Mouse (Mus musculus): Measurements from ENCODE around the gene Dync1li2. TPM values are rescaled to one million over a fixed set of nuclear protein-coding genes. Genes with fewer than 3 reads are reported as not detected.

The Dync1li2 gene
- 25.4 and 28.5 TPM in 2 replicates for polyA plus RNA-seq (2011; ENCODE audit: insufficient read depth, insufficient read length, low replicate concordance, missing spikeins)

DNA sequence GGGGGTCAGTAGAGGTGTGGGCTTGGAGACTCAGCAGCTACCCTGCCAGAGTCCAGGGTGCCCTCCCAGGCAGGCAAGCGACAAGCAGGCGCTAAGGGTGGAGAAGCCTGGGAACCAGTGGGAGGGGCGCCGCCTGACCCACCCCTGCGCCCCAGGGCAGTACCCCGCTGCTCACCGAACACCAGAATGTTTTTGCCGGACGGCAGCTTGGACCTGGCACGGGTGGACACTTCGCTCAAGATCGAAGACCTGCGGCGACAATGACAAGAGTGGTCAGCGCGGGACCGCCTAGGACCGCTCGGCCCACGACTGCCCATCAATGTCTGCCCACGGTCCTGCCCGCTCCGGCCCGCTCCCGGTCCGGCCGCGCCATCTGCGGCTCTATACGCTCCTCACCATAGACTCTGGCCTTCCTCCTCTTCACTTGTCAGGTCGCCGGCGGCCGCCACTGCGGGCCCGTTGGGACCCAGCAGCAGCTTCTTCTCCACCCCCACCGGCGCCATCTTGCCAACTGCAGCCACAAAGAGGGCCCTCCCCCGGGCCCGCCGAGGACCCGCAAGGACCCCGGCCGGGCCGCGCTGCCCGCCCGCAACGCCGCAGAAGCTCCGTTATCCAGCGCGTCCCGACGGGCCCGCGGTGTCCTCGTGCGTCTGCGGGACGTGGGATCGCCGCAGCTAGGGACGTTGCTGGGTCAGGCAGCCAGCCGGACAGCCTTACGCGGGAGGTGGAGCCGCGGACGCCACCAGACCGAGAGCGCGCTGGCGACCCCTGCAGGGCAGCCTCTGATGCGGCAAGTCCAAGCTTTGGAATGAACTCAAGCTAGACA is at the start of gene Dync1li2:
Gene Dync1li2 (minus strand): TSS at position 749 of the 826 bp plus-strand sequence.
- peak within 1 kb of the TSS; percentile 96 for H3K27ac ChIP-seq (ENCODE audit: control insufficient read depth, insufficient read depth, low read depth, low read length, poor library complexity)
- peak within 1 kb of the TSS; percentile 98 for H3K4me3 ChIP-seq (replicated peaks; ENCODE audit: control insufficient read depth, low read depth, low read length)
- peaks cover 4% of the 10 kb centered on the region for H3K4me1 ChIP-seq (ENCODE audit: control insufficient read depth, insufficient read depth, low read length)
- TF ChIP-seq CTCF (IDR thresholded peaks at IDR 0.05; ENCODE audit: control insufficient read depth, insufficient read depth, low read length): peak; percentile 90
- peak; percentile 64; the same call in 1 of the 2 replicates for TF ChIP-seq POLR2A (IDR thresholded peaks at IDR 0.05; ENCODE audit: borderline replicate concordance, control insufficient read depth, low read depth, low read length)
- WGBS: under 1% methylated on average over 75 of the region's 75 CpGs

DNA sequence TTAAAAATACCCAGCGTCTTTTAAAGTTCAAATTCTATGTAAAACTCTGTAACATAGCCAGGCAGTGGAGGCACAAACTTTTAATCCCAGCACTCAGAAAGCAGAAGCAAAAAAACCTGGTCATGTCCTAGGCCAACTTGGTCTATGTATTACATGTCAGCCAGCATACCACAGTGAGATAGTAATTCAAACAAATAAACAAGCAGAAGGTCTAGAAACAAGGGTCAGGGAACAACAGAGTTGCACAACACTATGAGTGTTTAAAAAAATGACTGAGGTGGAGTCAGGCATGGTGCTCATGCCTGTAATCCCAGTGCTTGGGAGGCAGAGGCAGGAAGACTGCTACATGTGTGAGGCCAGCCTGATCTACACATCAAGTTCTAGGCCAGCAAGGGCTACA is 36.2 kb upstream of the Dync1li2 start:
- TF ChIP-seq POLR2A (IDR thresholded peaks at IDR 0.05; ENCODE audit: borderline replicate concordance, control insufficient read depth, low read depth, low read length) (no peak), CTCF (IDR thresholded peaks at IDR 0.05; ENCODE audit: control insufficient read depth, insufficient read depth, low read length) (no peak)
- 68% methylated on average over 1 of the region's 1 CpGs for WGBS
- no peaks in the 10 kb centered on the region for H3K4me1 ChIP-seq (ENCODE audit: control insufficient read depth, insufficient read depth, low read length)
- H3K4me3 ChIP-seq (replicated peaks; ENCODE audit: control insufficient read depth, low read depth, low read length): no peak overlapping the region
- no peak overlapping the region for H3K27ac ChIP-seq (ENCODE audit: control insufficient read depth, insufficient read depth, low read depth, low read length, poor library complexity)

GRCm38 (mm10) chr8:104472465-104472864 is 29.6 kb upstream of the Dync1li2 start:
- WGBS: 78% methylated on average over 3 of the region's 3 CpGs
- Histone ChIP-seq H3K27ac (ENCODE audit: control insufficient read depth, insufficient read depth, low read depth, low read length, poor library complexity) (no peak overlapping the region), H3K4me3 (replicated peaks; ENCODE audit: control insufficient read depth, low read depth, low read length) (no peak overlapping the region), H3K4me1 (ENCODE audit: control insufficient read depth, insufficient read depth, low read length) (no peaks in the 10 kb centered on the region)
- TF ChIP-seq CTCF (IDR thresholded peaks at IDR 0.05; ENCODE audit: control insufficient read depth, insufficient read depth, low read length): no peak
- no peak for TF ChIP-seq POLR2A (IDR thresholded peaks at IDR 0.05; ENCODE audit: borderline replicate concordance, control insufficient read depth, low read depth, low read length)

DNA sequence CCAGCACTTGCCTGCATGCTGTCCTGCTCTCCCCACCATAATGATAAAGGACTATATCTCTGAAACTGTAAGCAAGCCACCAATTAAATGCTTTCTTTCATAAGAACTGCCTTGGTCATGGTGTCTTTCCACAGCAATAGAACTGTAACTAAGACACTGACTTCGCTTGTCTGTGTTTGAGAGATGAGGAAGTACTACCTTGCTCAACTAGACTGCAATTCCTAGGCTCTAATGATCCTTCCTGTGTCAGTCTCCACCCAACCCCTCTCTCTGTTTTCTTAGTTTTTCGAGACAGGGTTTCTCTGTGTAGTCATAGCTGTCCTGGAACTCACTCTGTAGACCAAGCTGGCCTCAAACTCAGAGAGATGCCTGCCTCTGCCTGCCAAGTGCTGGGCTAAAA is 24.6 kb upstream of the Dync1li2 start:
- Histone ChIP-seq H3K27ac (ENCODE audit: control insufficient read depth, insufficient read depth, low read depth, low read length, poor library complexity) (no peak overlapping the region), H3K4me3 (replicated peaks; ENCODE audit: control insufficient read depth, low read depth, low read length) (no peak overlapping the region), H3K4me1 (ENCODE audit: control insufficient read depth, insufficient read depth, low read length) (no peaks in the 10 kb centered on the region)
- TF ChIP-seq CTCF (IDR thresholded peaks at IDR 0.05; ENCODE audit: control insufficient read depth, insufficient read depth, low read length) (no peak), POLR2A (IDR thresholded peaks at IDR 0.05; ENCODE audit: borderline replicate concordance, control insufficient read depth, low read depth, low read length) (no peak)
- 16% methylated on average over 2 of the region's 2 CpGs for WGBS

DNA sequence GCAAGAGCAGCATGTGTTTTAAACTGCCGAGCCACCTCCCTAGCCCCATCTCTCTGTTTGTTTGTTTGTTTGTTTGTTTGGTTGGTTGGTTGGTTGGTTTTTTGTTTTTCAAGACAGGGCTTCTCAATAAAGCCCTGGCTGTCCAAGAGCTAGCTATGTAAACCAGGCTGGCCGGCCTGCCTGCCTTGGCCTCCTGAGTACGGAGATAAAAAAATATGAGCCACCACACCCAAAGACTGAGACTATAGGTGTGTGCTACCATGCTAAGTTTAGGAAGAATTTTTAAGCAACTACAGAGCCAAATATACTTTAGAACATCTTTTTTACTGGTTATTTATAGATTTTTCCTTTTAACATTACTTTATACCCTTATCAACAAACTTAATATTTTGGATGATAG is 9.3 kb upstream of the Dync1li2 start:
- Histone ChIP-seq H3K27ac (ENCODE audit: control insufficient read depth, insufficient read depth, low read depth, low read length, poor library complexity) (no peak overlapping the region), H3K4me3 (replicated peaks; ENCODE audit: control insufficient read depth, low read depth, low read length) (no peak overlapping the region), H3K4me1 (ENCODE audit: control insufficient read depth, insufficient read depth, low read length) (no peaks in the 10 kb centered on the region)
- TF ChIP-seq CTCF (IDR thresholded peaks at IDR 0.05; ENCODE audit: control insufficient read depth, insufficient read depth, low read length) (no peak), POLR2A (IDR thresholded peaks at IDR 0.05; ENCODE audit: borderline replicate concordance, control insufficient read depth, low read depth, low read length) (no peak)
- WGBS: 82% methylated on average over 3 of the region's 3 CpGs

- Histone ChIP-seq H3K4me1 (ENCODE audit: control insufficient read depth, insufficient read depth, low read length) (no peaks in the 10 kb centered on the region), H3K27ac (ENCODE audit: control insufficient read depth, insufficient read depth, low read depth, low read length, poor library complexity) (no peak overlapping the region), H3K4me3 (replicated peaks; ENCODE audit: control insufficient read depth, low read depth, low read length) (no peak overlapping the region)
- TF ChIP-seq CTCF (IDR thresholded peaks at IDR 0.05; ENCODE audit: control insufficient read depth, insufficient read depth, low read length): no peak
- no peak for TF ChIP-seq POLR2A (IDR thresholded peaks at IDR 0.05; ENCODE audit: borderline replicate concordance, control insufficient read depth, low read depth, low read length)
- WGBS: 66% methylated on average over 3 of the region's 3 CpGs
These were observed 5.9 kb upstream of the Dync1li2 start for GRCm38 (mm10) chr8:104448796-104449195.

GRCm38 (mm10) chr8:104446016-104446415 is 3.2 kb upstream of the Dync1li2 start:
- Histone ChIP-seq H3K4me1 (ENCODE audit: control insufficient read depth, insufficient read depth, low read length) (peaks cover 4% of the 10 kb centered on the region), H3K4me3 (replicated peaks; ENCODE audit: control insufficient read depth, low read depth, low read length) (no peak overlapping the region), H3K27ac (ENCODE audit: control insufficient read depth, insufficient read depth, low read depth, low read length, poor library complexity) (no peak overlapping the region)
- WGBS: 80% methylated on average over 3 of the region's 3 CpGs
- TF ChIP-seq POLR2A (IDR thresholded peaks at IDR 0.05; ENCODE audit: borderline replicate concordance, control insufficient read depth, low read depth, low read length) (no peak), CTCF (IDR thresholded peaks at IDR 0.05; ENCODE audit: control insufficient read depth, insufficient read depth, low read length) (no peak)

DNA sequence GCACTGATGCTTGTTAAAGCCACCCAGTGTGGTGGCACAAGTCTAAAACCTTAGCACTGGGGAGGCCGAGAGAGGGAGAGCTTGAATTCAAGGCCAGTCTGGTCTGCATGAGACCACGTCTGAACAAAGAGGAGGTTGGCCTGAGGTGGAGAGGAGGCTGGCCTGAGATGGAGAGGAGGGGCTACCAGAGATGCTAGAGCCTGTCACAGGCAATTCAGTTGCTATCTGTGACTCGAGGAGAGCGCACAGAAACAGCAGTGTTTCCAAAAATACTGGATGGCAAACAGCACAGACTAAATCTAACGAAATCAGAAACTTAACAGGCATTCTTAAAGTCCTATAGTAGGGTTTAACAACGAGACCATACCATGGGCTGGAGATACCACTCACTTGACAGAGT is 2.4 kb upstream of the Dync1li2 start:
- Histone ChIP-seq H3K27ac (ENCODE audit: control insufficient read depth, insufficient read depth, low read depth, low read length, poor library complexity) (no peak overlapping the region), H3K4me3 (replicated peaks; ENCODE audit: control insufficient read depth, low read depth, low read length) (no peak overlapping the region), H3K4me1 (ENCODE audit: control insufficient read depth, insufficient read depth, low read length) (peaks cover 4% of the 10 kb centered on the region)
- no peak for TF ChIP-seq CTCF (IDR thresholded peaks at IDR 0.05; ENCODE audit: control insufficient read depth, insufficient read depth, low read length)
- TF ChIP-seq POLR2A (IDR thresholded peaks at IDR 0.05; ENCODE audit: borderline replicate concordance, control insufficient read depth, low read depth, low read length): no peak
- 63% methylated on average over 6 of the region's 6 CpGs for whole genome bisulfite sequencing
